In genomic region chr2:142700689-142701088, GRCm38 (mm10) we compare ENCODE assay signal across 8 mouse cellular contexts.
DNase-seq lines count a peak whose midpoint lies in the region; ATAC-seq and TF ChIP-seq lines count a peak whose summit lies in the region.
"Had no signal": no experiment of that assay in that cellular context is flagged by ENCODE, and none has a peak within 500 bp of the region (broad histone marks: within the 10 kb centered on the region; RNA-seq: fewer than 3 reads in every experiment).

No protein-coding gene starts in this region.

- TF ChIP-seq CTCF in hindbrain, postnatal 0 days (IDR thresholded peaks at IDR 0.05; ENCODE audit: low read depth) = no peak

- H3K4me3 ChIP-seq in intestine, embryonic 14.5 days (ENCODE audit: low read depth, low read length) = no peak overlapping the region
- H3K4me3 ChIP-seq in intestine, embryonic 15.5 days (replicated peaks) = no peak overlapping the region
- H3K4me3 ChIP-seq in hindbrain, postnatal 0 days (ENCODE audit: low read length) = no peak overlapping the region
- H3K4me3 ChIP-seq in neural tube, embryonic 14.5 days (ENCODE audit: low read depth, low read length) = no peak overlapping the region
- H3K4me3 ChIP-seq: limb, embryonic 12.5 days had no signal

- H3K36me3 ChIP-seq in intestine, embryonic 14.5 days (ENCODE audit: control insufficient read depth, insufficient read depth, low read length) = no peaks in the 10 kb centered on the region
- no peaks in the 10 kb centered on the region for H3K36me3 ChIP-seq in intestine, embryonic 15.5 days
- no peaks in the 10 kb centered on the region for H3K36me3 ChIP-seq in hindbrain, postnatal 0 days (ENCODE audit: insufficient read depth, low read length)
- no peaks in the 10 kb centered on the region for H3K36me3 ChIP-seq in neural tube, embryonic 14.5 days (ENCODE audit: control insufficient read depth, insufficient read depth, low read length)

- no peak overlapping the region for H3K27ac ChIP-seq in intestine, embryonic 14.5 days (ENCODE audit: low read depth)
- H3K27ac ChIP-seq in intestine, embryonic 15.5 days = no peak overlapping the region
- no peak overlapping the region for H3K27ac ChIP-seq in hindbrain, postnatal 0 days
- H3K27ac ChIP-seq in neural tube, embryonic 14.5 days (ENCODE audit: low read depth, low read length) = no peak overlapping the region
- H3K27ac ChIP-seq: limb, embryonic 12.5 days had no signal

- WGBS in intestine, embryonic 14.5 days = 82% methylated on average over 4 of the region's 4 CpGs
- WGBS in intestine, embryonic 15.5 days = 68% methylated on average over 4 of the region's 4 CpGs
- WGBS in hindbrain, postnatal 0 days = 33% methylated on average over 4 of the region's 4 CpGs
- 26% methylated on average over 4 of the region's 4 CpGs for WGBS in neural tube, embryonic 14.5 days

- H3K9me3 ChIP-seq in intestine, embryonic 14.5 days (ENCODE audit: control insufficient read depth, low read length) = no peaks in the 10 kb centered on the region
- H3K9me3 ChIP-seq in intestine, embryonic 15.5 days = no peaks in the 10 kb centered on the region
- no peaks in the 10 kb centered on the region for H3K9me3 ChIP-seq in hindbrain, postnatal 0 days (ENCODE audit: low read length)
- H3K9me3 ChIP-seq in neural tube, embryonic 14.5 days (ENCODE audit: control insufficient read depth, low read length) = no peaks in the 10 kb centered on the region
- H3K9me3 ChIP-seq: limb, embryonic 12.5 days had no signal

- no peaks in the 10 kb centered on the region for H3K27me3 ChIP-seq in intestine, embryonic 14.5 days (replicated peaks; ENCODE audit: control insufficient read depth, insufficient read depth, low read length)
- H3K27me3 ChIP-seq in intestine, embryonic 15.5 days (replicated peaks) = no peaks in the 10 kb centered on the region
- H3K27me3 ChIP-seq in hindbrain, postnatal 0 days (ENCODE audit: insufficient read depth, low read length) = no peaks in the 10 kb centered on the region
- H3K27me3 ChIP-seq in neural tube, embryonic 14.5 days (ENCODE audit: control insufficient read depth, insufficient read depth, low read length) = no peaks in the 10 kb centered on the region
- H3K27me3 ChIP-seq: limb, embryonic 12.5 days had no signal

- no peak overlapping the region for H3K4me2 ChIP-seq in intestine, embryonic 14.5 days (ENCODE audit: low read length)
- no peak overlapping the region for H3K4me2 ChIP-seq in intestine, embryonic 15.5 days (replicated peaks)
- H3K4me2 ChIP-seq in hindbrain, postnatal 0 days (ENCODE audit: low read depth, low read length) = no peak overlapping the region
- H3K4me2 ChIP-seq in neural tube, embryonic 14.5 days (ENCODE audit: low read depth, low read length) = no peak overlapping the region
- H3K4me2 ChIP-seq: limb, embryonic 12.5 days had no signal

- peak; percentile 44 for DNase-seq in intestine, embryonic 14.5 days (ENCODE audit: low spot score)
- peak; percentile 21 for DNase-seq in fat pad, adult 2 months (ENCODE audit: extremely low read depth, low read depth, low spot score)
- peak; percentile 72 for DNase-seq in hindbrain, postnatal 0 days (ENCODE audit: low spot score)
- DNase-seq in natural killer cell, adult 2 months (ENCODE audit: low spot score in 2 of 2) = no peak
- no peak for DNase-seq in ovary, postnatal 36 days (ENCODE audit: low spot score)

- no peak overlapping the region for H3K9ac ChIP-seq in intestine, embryonic 14.5 days (ENCODE audit: low read length)
- H3K9ac ChIP-seq in intestine, embryonic 15.5 days = no peak overlapping the region
- no peak overlapping the region for H3K9ac ChIP-seq in hindbrain, postnatal 0 days (replicated peaks; ENCODE audit: low read length)
- H3K9ac ChIP-seq in neural tube, embryonic 14.5 days (replicated peaks; ENCODE audit: low read depth, low read length) = no peak overlapping the region
- H3K9ac ChIP-seq: limb, embryonic 12.5 days had no signal

- no peak for ATAC-seq in intestine, embryonic 14.5 days (replicated peaks; ENCODE audit: low FRiP score, low TSS enrichment, low read depth)
- ATAC-seq in intestine, embryonic 15.5 days = no peak
- peak; percentile 55; the same call in 1 of the 2 replicates for ATAC-seq in hindbrain, postnatal 0 days
- peak; percentile 58; the same call in 1 of the 2 replicates for ATAC-seq in neural tube, embryonic 14.5 days (ENCODE audit: low read depth)

- 0 out of 2 replicates have a peak, but pooled peaks cover 5% of the 10 kb centered on the region for H3K4me1 ChIP-seq in intestine, embryonic 14.5 days (replicated peaks; ENCODE audit: control insufficient read depth, insufficient read depth, low read length)
- H3K4me1 ChIP-seq in intestine, embryonic 15.5 days (replicated peaks) = no peaks in the 10 kb centered on the region
- H3K4me1 ChIP-seq in hindbrain, postnatal 0 days (ENCODE audit: insufficient read depth, low read length) = peaks cover 7% of the 10 kb centered on the region; the same call in 1 of the 2 replicates
- H3K4me1 ChIP-seq in neural tube, embryonic 14.5 days (ENCODE audit: control insufficient read depth, insufficient read depth, low read length) = no peaks in the 10 kb centered on the region

Comparison
In these comparisons a context has a peak if more than half of its experiments do, and no peak if none do; other contexts are left out.
1. ATAC-seq: peak in hindbrain, postnatal 0 days (single experiment) and neural tube, embryonic 14.5 days (single experiment); none in intestine, embryonic 14.5 days (single experiment) and intestine, embryonic 15.5 days (single experiment).
2. DNase-seq: peak in intestine, embryonic 14.5 days (single experiment), fat pad, adult 2 months (single experiment) and hindbrain, postnatal 0 days (single experiment); none in natural killer cell, adult 2 months (0 of 2) and ovary, postnatal 36 days (single experiment).